Mouse (Mus musculus) C2C12 (cell line): ENCODE results near the gene Myh9. TPM values are rescaled to one million over a fixed set of nuclear protein-coding genes. Genes with fewer than 3 reads are reported as not detected.

Experiments used
- H3K27me3 ChIP-seq: one replicate; pipeline ENCODE4 v1.6.1; 2011; ENCODE audit not compliant: control insufficient read depth, insufficient read depth, insufficient read length
- H3K36me3 ChIP-seq: one replicate; pipeline ENCODE4 v1.6.1; 2011; ENCODE audit not compliant: control insufficient read depth, insufficient read depth
- H3K4me3 ChIP-seq: one replicate; pipeline ENCODE4 v1.5.1; 2011; ENCODE audit warnings: mild to moderate bottlenecking, control low read depth; ENCODE audit not compliant: poor library complexity, insufficient read depth, severe bottlenecking
- H3K79me2 ChIP-seq: one replicate; pipeline ENCODE4 v1.6.1; 2011; ENCODE audit not compliant: control insufficient read depth, insufficient read depth
- H3K79me3 ChIP-seq: one replicate; pipeline ENCODE4 v1.6.1; 2011; ENCODE audit warnings: low read depth, control low read depth
- H3ac ChIP-seq: one replicate; pipeline ENCODE3; 2011; ENCODE audit warnings: low read depth; ENCODE audit not compliant: control insufficient read depth, insufficient read length
- CEBPB ChIP-seq: IDR thresholded peaks from one replicate; pipeline ENCODE4 v1.6.1; 2011; ENCODE audit warnings: low read depth, mild to moderate bottlenecking, control low read depth, moderate library complexity
- CTCF ChIP-seq: IDR thresholded peaks from one replicate; pipeline ENCODE4 v1.5.1; 2011; ENCODE audit not compliant: control insufficient read depth, insufficient read depth, insufficient read length
- FOSL1 ChIP-seq: IDR thresholded peaks from one replicate; pipeline ENCODE4 v1.8.0; 2011; ENCODE audit warnings: mild to moderate bottlenecking, low read length; ENCODE audit not compliant: poor library complexity, insufficient read depth, severe bottlenecking
- MAX ChIP-seq: IDR thresholded peaks from one replicate; pipeline ENCODE4 v1.6.1; 2011; ENCODE audit warnings: mild to moderate bottlenecking, control low read depth
- MYOD1 ChIP-seq: IDR thresholded peaks from one replicate; pipeline ENCODE4 v1.6.1; 2011; ENCODE audit warnings: low read depth; ENCODE audit not compliant: control insufficient read depth, insufficient read length
- MYOG ChIP-seq: IDR thresholded peaks from one replicate; pipeline ENCODE4 v1.6.1; 2011; ENCODE audit not compliant: control insufficient read depth, insufficient read length; ENCODE audit errors: extremely low read depth
- USF1 ChIP-seq: IDR thresholded peaks from one replicate; pipeline ENCODE4 v1.6.1; 2011; ENCODE audit warnings: low read depth, mild to moderate bottlenecking, control low read depth, moderate library complexity
- polyA plus RNA-seq: library from polyadenylated mRNA; unstranded; fragments of >200 nt; fragmentation: generic; extraction: Trizol; gene quantifications from one replicate; pipeline ENCODE4 v1.2.1, GENCODE M21; 2012; ENCODE audit warnings: missing spikeins

Myh9 gene
- polyA plus RNA-seq, 1 experiment: 580 TPM

- peaks cover 98% of the 10 kb centered on the region for H3K79me3 ChIP-seq
- no peak overlapping the region for H3ac ChIP-seq
- H3K27me3 ChIP-seq: no peaks in the 10 kb centered on the region
- H3K36me3 ChIP-seq: peaks cover 85% of the 10 kb centered on the region
- H3K79me2 ChIP-seq: peaks cover 100% of the 10 kb centered on the region
- TF ChIP-seq MAX (no peak), MYOD1 (no peak), CEBPB (no peak), FOSL1 (no peak), USF1 (no peak), CTCF (no peak), MYOG (no peak)
- no peak overlapping the region for H3K4me3 ChIP-seq
Observed at GRCm38 (mm10) chr15:77812578-77812977, 29.4 kb downstream of the Myh9 start.

DNA sequence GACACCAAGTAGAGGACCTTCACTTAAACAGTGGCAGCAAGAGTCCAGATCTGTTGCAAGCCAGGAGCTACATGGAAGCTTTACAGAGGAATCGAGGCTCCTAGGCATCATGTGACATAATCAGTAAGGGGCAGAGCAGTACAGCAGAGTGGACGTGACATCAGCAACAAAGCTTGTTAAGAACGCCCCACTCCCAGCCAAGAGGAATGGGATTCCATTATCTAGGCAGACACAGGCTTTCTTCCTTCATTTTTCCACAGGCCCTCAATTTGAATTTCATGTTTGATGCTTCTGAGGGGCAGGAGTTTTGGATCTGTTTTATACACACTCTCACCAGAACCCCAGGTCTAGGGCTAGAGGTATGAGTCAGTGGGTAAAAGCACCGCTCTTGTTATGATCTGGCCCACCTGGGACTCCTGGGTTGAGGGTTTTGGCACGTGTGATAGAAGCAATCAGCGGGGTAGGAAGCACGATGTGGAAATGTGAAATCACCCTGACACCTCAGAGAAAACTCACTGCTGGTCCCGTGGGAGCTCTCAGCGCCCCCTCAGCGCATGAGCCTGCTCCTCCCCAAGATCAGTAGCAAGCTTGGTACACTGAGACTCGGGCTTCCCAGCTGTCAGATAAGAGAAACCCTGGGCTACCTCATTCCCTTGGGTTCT lies 30.7 kb downstream of the Myh9 start:
- Histone ChIP-seq H3K36me3 (peaks cover 96% of the 10 kb centered on the region), H3K79me3 (peaks cover 96% of the 10 kb centered on the region), H3K27me3 (no peaks in the 10 kb centered on the region), H3K79me2 (peaks cover 100% of the 10 kb centered on the region), H3K4me3 (no peak overlapping the region), H3ac (no peak overlapping the region)
- no peak for TF ChIP-seq FOSL1
- TF ChIP-seq USF1: peak; percentile 45

- TF ChIP-seq MAX: no peak
- TF ChIP-seq MYOD1: no peak
- no peak for TF ChIP-seq MYOG
- no peak for TF ChIP-seq FOSL1
- TF ChIP-seq USF1: no peak
- no peak for TF ChIP-seq CEBPB
- no peak for TF ChIP-seq CTCF
- H3K36me3 ChIP-seq: peaks cover 98% of the 10 kb centered on the region
Observed at GRCm38 (mm10) chr15:77810416-77811098, 31.4 kb downstream of the Myh9 start.

DNA sequence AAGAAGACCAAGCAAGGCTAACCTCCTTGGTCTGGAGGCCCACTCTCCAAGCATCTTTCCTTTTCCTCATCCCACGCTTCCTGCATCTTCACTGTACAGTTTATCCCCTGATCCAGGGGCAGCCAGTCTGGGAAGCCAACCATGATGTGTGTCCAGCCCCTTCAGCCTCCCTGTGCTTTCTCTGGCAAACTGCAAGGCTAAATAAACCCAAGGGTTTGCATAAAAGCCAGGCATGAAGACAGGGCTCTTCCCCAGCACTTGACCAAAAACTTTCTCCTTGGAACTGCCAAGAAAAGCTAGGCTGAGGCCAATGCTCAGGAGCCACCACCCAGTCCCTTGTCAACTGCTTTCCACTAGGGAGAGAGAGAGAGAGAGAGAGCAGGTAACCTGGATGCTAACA lies 32.5 kb downstream of the Myh9 start:
- Histone ChIP-seq H3K79me2 (peaks cover 100% of the 10 kb centered on the region), H3K36me3 (peaks cover 98% of the 10 kb centered on the region), H3K27me3 (no peaks in the 10 kb centered on the region)

More at GRCm38 (mm10) chr15:77810416-77811098, 31.4 kb downstream of the Myh9 start:
- Histone ChIP-seq H3K79me2 (peaks cover 100% of the 10 kb centered on the region), H3ac (peak overlapping the region; percentile 16), H3K79me3 (peaks cover 96% of the 10 kb centered on the region), H3K4me3 (no peak overlapping the region), H3K27me3 (no peaks in the 10 kb centered on the region)

GRCm38 (mm10) chr15:77807264-77807585 lies 34.8 kb downstream of the Myh9 start:
- Histone ChIP-seq H3ac (peak overlapping the region; percentile 5), H3K79me2 (peaks cover 100% of the 10 kb centered on the region), H3K36me3 (peaks cover 98% of the 10 kb centered on the region), H3K27me3 (no peaks in the 10 kb centered on the region), H3K4me3 (no peak overlapping the region), H3K79me3 (peaks cover 96% of the 10 kb centered on the region)
- no peak for TF ChIP-seq CTCF
- TF ChIP-seq FOSL1: no peak
- no peak for TF ChIP-seq MYOD1
- TF ChIP-seq MYOG: no peak
- TF ChIP-seq CEBPB: no peak
- no peak for TF ChIP-seq USF1
- TF ChIP-seq MAX: no peak

More for the DNA sequence above, 32.5 kb downstream of the Myh9 start:
- peaks cover 96% of the 10 kb centered on the region for H3K79me3 ChIP-seq
- TF ChIP-seq USF1: no peak
- no peak for TF ChIP-seq CTCF
- no peak for TF ChIP-seq MAX
- no peak for TF ChIP-seq MYOD1
- no peak for TF ChIP-seq MYOG
- no peak for TF ChIP-seq FOSL1
- TF ChIP-seq CEBPB: no peak
- no peak overlapping the region for H3K4me3 ChIP-seq
- H3ac ChIP-seq: no peak overlapping the region
